Mouse (Mus musculus): ENCODE results near the gene Olfr220. TPM values are rescaled to one million over a fixed set of nuclear protein-coding genes. Genes with fewer than 3 reads are reported as not detected.

Gene Olfr220
- not detected for polyA plus RNA-seq (2014; fragmentation: Illumina TruSeq; extraction: RNeasy Lipid Tissue Mini Kit (QIAGEN cat#74804))

DNA sequence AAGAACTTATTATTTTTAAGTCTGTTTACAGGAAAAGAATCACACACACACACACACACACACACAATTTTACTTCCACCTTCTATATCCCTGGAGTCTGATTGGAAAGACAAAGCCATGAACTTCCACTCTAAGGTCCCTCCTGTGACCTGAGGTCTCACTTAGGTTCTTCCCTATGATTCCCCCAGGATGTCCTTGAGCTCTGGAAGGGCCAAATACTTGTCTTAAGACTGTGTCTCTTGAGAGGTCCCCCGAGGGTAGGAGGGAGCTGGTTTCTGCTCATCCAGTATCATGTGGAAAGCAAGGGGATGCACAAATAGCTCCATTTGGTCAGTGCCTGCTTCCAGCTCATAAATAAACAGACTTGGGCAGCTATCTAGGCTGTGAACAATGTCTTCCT is at the start of gene Olfr220:
Olfr220 (plus strand) TSS at position 301 of the 400 bp plus-strand sequence.

DNA sequence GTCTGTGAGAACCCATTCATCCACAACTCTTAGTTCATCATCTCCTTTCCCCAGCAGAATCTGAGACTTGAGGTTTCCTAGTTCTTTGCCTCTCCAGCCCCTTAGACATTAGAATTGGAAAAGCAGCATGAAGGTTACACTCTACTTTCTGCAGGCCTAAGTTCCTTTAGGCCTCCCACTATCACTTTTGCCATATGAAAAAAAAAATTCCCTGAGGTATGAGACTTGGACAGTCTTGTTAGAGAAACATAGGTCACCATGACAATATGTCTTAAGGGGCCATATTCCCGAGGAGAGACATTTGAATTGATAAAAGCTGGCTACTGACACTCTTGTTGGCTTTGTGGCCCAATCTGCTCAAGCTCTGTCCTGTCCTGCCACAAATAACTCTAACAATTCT is 18.1 kb upstream of the Olfr220 start, which contains the start of gene Olfr414:
Olfr414 (plus strand) TSS at position 301 of the 400 bp plus-strand sequence.

Other genes with a start within 250 kb of the Olfr220 start
- gene Olfr419, start 190.0 kb upstream of the Olfr220 start, polyA plus RNA-seq (2014; fragmentation: Illumina TruSeq; extraction: RNeasy Lipid Tissue Mini Kit (QIAGEN cat#74804)), result not detected
- 0.88 TPM for gene Mptx1, start 111.6 kb upstream of the Olfr220 start, polyA plus RNA-seq (2014; fragmentation: Illumina TruSeq; extraction: RNeasy Lipid Tissue Mini Kit (QIAGEN cat#74804))
- not detected for gene Olfr417, start 77.0 kb upstream of the Olfr220 start, polyA plus RNA-seq (2014; fragmentation: Illumina TruSeq; extraction: RNeasy Lipid Tissue Mini Kit (QIAGEN cat#74804))
- gene Olfr248, start 51.0 kb upstream of the Olfr220 start, polyA plus RNA-seq (2014; fragmentation: Illumina TruSeq; extraction: RNeasy Lipid Tissue Mini Kit (QIAGEN cat#74804)), result not detected
- not detected for gene Olfr414, start 18.0 kb upstream of the Olfr220 start, polyA plus RNA-seq (2014; fragmentation: Illumina TruSeq; extraction: RNeasy Lipid Tissue Mini Kit (QIAGEN cat#74804))
- gene Fmn2, start 59.7 kb downstream of the Olfr220 start, polyA plus RNA-seq (2014; fragmentation: Illumina TruSeq; extraction: RNeasy Lipid Tissue Mini Kit (QIAGEN cat#74804)), result 7.9 TPM

All from ovary, adult 10 weeks (tissue).